Mouse (Mus musculus) T-helper 2 cell (primary cell): ENCODE measurements around the gene Ranbp1.

ENCODE experiments used
- in situ Hi-C: fragments of 300-600 bp; cut with MboI, MseI; formaldehyde crosslinking; loops from one replicate; pipeline ENCODE4 v1.15.1; 2025; ENCODE audit warnings: high pct_unique_total_duplicates

Gene Ranbp1

DNA sequence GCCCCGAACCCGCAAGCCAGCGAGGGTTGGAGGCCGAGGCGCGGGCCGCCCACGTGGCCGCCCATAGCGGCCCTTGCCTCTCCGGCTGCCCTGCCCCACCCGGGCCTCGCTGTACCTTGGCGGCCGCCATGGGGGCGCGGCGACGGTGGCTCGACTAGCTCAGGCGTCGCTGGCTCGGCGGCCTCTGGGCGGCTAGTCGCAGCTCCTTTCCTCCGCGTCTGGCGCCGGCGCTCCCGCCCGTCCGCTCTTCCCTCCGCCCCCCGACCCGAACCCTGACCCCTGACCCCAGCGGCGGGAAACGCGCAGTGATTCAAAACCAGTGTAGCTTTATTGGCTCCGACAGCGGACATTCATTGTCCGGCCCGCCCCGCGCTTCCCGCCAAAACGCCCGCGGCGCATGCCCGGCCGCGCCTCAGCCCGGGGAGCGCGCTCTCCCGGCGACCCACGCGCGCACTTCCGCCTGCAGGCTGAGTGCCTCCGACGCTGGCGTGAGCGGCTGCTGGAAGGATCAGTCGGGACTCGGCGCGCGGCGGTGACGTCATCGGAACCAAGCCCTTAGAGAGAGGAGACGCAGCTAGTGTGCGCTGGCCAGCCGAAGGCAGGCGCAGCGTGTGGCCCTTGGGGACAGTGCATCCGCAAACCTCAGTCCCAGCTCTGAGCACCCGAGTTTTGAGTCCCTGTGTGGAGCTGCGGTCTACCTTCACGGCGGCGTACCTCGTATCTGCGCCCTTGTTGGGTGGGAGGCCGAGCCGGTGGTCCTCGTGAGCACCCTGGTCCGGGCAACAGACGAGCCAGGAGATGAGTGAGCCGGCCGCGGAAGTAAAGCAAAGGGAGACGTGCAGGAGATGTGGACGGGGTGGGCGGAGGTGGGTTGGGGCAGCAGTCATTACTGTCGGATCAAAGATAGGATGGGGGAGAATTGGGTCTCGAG, at the start of gene Ranbp1, which contains the start of gene Trmt2a:
Ranbp1 (minus strand) TSS at position 300 of the 931 bp plus-strand sequence.
Trmt2a (plus strand) TSS at position 247 of the 931 bp plus-strand sequence.
- in situ Hi-C loops, result no loop called here

DNA sequence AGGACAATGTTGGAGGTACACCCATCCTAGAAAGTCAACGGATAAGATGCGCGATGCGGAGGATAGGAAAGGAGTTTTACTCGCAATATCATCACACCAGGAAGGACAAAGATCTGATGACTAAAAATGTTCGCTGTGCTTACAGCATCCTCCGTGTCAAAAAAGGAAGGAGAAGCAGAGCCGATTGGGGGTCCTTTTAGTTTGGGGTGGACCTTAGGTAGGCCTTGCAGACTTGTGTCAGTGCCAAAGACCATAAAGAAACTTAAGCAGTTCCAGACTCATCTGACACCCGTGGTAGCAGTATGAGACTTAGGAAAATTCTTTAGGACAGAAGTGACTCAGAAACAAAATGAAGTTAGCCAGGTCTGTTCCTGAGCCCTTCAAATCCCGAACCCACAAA, 41.1 kb upstream of the Ranbp1 start:
- in situ Hi-C loops, result loop anchor here (5.0 to 10.0 kb wide), 2 partner anchors 37 to 85 kb away; no protein-coding TSS in a partner anchor

DNA sequence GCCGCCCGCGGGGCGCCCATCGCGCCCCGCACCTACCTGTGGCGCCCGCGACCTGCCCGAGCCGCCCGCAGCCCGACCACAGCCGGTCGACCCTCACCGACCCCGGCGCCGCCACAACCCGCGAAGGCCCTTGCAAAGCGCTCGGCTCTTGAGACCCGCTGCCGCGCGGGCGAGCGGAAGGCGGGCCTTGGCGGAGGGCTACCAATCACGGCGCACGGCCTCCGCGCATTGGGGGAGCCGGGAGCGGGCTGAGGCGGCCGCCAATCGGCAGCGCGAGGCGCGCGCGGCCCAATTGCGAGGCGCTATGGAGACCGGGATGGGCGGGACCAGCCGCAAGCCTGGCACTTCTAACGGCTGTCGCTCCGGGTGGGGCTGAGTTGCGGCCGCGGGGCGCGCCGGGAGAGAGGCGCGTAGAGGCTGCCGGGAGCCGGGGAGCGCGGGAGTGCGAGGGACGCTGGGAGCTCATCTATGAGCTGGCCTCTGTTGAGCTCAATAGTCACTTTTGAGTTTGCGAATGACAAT, 40.6 kb upstream of the Ranbp1 start, which contains the start of gene Dgcr8:
Dgcr8 (minus strand) TSS at position 180 of the 522 bp plus-strand sequence.
- in situ Hi-C loops, result loop anchor here (5.0 kb wide), 1 partner anchor 37 kb away; no protein-coding TSS in a partner anchor

DNA sequence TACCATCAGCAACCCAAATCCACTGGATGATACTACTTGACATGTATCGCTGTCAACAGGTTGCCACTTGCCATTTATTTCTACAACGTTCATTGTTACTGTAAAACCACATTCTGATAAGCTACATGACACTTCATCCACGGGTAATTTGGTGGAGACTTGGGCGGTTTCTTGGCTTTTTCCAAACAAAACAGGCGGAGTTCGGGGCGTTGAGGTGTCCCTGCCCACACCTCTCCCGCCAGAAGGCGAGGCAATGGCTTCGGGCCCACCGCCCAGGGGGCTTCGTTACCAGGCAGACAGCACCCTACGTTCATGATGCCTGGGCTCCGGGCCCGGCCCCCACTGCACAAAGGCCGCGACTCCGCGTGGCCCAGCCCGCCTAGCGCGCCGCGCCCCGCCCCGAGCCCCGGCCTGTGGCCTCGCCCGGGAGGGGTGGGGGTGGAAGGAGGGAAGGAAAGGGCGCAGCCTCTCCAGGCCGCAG, 40.1 kb upstream of the Ranbp1 start:
- in situ Hi-C loops, result loop anchor here (5.0 kb wide), 1 partner anchor 36 kb away; no protein-coding TSS in a partner anchor

DNA sequence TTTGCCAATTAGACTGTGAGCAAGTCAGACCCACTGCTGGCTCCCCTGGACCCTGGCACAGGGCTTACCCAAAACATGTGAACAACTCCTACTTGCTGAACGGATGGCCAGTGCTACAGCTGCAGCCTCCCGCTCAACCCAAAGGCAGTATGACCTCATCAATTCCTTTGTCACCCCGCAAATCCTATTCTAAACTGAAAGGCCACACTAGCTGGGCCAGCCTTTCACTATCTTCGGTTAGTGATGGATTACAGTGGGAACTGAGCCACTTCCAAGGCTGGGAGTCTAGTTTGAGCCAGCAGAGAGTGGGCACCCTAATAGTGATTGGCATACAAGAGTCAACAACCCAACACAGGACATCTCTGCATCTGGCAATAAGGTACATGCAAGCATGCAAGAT, 39.6 kb upstream of the Ranbp1 start:
- in situ Hi-C loops, result loop anchor here (5.0 kb wide), 1 partner anchor 36 kb away; no protein-coding TSS in a partner anchor

DNA sequence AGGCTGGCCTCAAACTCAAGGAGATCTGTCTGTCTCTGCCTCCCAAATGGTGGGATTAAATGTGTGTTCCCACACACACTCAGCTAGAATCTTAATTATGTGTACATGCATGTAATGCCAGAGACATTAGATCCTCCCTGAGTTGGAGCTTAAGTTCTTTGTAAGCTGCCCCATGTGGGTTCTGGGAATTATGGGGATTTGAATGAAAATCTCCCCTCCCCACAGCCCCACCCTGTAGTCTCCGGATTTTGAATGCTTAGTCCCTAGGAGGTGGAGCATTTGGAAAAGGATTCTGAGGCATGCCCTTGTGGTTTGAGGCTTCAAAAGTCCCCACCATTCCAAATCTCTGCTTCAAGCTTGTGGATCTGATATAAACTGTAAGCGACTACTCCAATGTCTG, 26.6 kb upstream of the Ranbp1 start:
- in situ Hi-C loops, result no loop called here

DNA sequence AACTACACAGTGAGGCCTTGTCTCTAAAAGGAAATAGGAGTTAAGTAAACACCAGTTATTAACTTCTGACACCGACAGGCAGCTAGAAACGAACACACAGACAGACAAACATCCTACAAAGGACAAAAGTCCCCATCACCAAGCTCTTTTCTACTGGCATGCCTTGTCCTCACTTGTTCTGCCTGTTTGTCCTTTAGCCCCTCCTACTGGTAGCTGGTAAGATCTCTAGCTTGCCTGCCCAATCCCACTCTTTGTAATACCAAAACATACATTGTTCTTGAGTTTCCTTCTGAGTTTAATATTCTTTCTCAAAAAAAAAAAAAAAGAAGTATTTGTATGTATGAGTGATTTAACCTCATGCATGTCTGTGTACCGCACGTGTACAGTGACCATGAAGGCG, 19.6 kb upstream of the Ranbp1 start:
- in situ Hi-C loops, result loop anchor here (25.0 kb wide), 1 partner anchor 544 kb away; the partner anchor contains the start of genes Cdc45 and Ufd1

DNA sequence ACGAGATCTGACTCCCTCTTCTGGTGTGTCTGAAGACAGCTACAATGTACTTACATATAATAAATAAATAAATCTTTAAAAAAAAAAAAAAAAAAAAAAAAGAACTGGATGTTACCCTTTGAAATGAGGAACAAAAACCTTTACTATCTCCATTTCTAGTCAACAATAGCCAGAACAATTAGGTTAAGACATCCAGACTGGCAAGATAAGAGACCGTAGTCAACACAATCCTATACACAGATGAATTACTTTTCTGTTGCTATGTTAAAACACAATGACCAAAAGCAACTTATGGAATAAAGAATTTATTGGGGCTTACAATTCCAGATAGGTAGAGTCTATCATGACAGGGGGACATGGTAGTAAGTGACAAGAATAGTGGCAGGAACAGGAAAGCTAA, 16.5 kb upstream of the Ranbp1 start:
- in situ Hi-C loops, result loop anchor here (25.0 kb wide), 1 partner anchor 547 kb away; the partner anchor contains the start of genes Cdc45 and Ufd1

DNA sequence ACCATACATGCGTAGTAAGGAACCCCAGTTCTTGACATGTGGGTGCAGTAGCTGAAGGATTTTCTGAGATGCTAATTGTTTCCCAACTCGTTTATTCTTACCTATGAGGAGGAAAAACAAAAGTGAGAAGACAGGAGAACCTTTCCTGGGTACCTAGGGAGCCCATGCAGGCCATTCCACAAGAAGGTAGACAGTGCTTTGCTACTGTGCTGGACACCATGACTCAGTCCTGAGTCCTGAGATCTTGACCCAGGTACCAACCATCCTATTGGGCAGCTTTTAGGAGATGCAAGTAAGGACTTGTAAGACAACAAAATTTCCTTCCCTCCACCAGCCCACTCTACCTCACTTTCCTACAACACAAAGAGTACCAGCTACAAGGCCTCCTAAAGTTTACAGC, 9.7 kb upstream of the Ranbp1 start, which contains the start of gene Gm49776:
Gm49776 (minus strand) TSS at position 101 of the 400 bp plus-strand sequence.
- in situ Hi-C loops, result loop anchor here (25.0 kb wide), 1 partner anchor 554 kb away; the partner anchor contains the start of genes Cdc45 and Ufd1

DNA sequence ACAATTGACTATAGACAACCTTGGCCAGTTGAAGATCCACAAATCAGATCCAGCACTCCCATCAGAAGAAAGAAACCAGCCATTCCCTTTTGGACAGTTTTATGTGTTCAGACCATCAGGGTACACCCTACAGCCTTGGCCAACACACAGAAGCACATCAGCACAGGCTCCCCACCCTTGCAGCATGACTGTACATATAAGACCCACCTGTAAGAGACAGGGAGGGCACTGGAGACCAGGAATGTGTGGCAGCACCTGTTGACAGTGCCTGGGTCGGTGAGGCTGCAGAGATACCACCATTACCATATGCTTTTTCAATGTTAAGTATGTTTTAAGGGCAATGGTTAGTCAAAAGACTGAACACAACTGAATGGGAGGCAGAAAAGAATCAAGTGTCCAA, 5.3 kb upstream of the Ranbp1 start:
- in situ Hi-C loops, result loop anchor here (5.0 to 25.0 kb wide), 2 partner anchors 33 to 558 kb away; partner anchors contain the start of genes Cdc45, Dgcr8 and Ufd1

DNA sequence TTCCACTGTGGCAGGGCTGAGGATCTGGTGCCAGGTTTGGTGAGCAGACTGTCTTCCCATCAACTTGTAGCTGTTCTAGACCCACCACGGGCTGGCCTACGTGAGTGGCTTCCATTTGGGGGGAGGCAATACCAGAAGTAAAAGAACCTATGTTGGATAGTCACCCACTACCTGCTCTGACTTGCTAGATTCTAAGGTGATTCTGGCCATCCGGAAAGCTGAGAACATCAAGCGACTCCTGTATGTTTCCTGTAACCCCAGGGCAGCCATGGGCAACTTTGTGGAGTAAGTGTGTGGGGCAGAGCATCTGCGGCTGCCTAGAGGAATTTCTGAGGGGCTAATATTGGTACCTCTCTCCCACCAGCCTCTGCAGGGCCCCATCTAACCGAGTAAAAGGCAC, 4.2 kb upstream of the Ranbp1 start:
- in situ Hi-C loops, result loop anchor here (5.0 to 25.0 kb wide), 2 partner anchors 35 to 560 kb away; partner anchors contain the start of genes Cdc45, Dgcr8 and Ufd1

DNA sequence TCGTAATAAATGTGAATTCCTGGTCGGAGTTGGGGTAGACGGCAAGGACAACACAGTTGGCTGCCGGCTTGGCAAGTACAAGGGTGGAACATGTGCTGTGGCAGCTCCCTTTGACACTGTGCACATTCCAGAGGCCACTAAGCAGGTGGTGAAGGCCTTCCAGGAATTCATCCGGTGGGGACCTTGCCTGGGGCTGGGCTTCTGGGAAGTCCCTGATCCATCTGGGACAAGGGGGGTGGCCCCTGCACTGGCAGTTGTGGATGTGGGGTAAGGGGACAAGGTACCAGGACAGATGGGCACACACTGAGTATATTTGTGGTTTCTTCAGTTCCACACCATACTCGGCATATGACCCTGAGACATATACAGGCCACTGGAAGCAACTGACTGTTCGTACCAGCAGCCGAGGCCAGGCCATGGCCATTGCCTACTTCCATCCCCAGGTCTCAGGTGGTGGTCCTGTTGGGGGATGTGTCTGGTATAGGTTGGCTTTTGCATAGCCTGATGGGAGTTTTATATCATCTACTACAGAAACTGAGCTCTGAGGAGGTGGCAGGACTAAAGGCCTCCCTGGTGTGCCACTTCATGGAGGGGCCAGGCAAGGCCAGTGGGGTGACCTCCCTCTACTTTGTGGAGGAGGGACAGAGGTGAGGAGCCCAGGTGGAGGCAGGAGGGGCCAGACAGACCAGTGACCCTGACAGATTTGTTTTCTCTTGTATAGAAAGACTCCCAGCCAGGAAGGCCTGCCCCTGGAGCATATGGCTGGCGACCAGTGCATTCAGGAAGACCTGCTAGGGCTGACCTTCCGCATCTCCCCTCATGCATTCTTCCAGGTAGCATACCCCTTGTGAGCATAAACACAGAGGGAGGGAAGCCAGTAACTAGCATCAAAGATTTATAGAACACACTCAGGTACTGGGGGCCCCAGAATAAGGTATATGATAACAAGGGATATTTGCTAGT, 2.6 kb upstream of the Ranbp1 start:
- in situ Hi-C loops, result loop anchor here (5.0 to 25.0 kb wide), 2 partner anchors 36 to 561 kb away; partner anchors contain the start of genes Cdc45, Dgcr8 and Ufd1

DNA sequence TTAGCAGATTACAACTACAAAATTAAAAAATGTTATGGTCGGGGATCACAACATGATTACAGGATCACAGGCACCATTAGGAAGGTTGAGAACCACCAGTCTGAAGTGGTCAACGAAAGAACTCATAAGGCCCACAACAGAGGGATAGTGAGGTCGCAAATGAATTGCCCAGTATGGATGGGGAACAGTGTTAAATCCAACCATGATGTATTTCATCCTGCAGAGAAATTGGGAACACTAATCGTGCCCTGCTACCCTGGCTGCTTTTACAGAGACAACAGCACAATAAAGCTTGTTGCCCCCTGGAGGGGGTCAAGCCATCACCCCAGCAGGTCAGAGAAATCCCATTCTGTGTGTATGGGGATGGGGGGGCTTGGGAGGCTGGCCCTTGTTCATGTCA, 1.7 kb upstream of the Ranbp1 start:
- in situ Hi-C loops, result loop anchor here (5.0 to 25.0 kb wide), 2 partner anchors 37 to 562 kb away; partner anchors contain the start of genes Cdc45, Dgcr8 and Ufd1

DNA sequence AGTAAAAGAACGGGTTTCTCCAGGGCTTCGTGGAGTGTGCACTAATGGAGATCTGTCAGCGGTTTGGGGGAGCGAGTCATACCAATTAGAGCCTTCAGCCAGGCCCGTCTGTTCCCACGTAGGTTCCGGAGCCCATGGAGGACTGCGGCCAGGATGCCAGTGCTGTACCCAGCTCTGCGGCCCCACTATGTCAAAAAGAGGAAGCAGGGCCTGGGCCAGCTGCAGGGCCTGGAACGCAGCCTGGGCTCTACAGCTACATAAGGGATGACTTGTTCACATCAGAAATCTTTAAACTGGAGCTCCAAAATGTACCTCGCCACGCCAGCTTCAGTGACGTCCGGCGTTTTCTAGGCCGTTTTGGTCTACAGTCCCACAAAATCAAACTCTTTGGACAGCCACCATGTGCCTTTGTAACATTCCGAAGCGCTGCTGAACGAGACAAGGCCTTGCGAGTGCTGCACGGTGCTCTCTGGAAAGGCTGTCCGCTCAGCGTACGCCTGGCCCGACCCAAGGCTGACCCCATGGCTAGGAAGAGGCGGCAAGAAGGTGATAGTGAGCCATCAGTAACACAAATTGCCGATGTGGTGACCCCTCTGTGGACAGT, 934 bp upstream of the Ranbp1 start:
- in situ Hi-C loops, result no loop called here

DNA sequence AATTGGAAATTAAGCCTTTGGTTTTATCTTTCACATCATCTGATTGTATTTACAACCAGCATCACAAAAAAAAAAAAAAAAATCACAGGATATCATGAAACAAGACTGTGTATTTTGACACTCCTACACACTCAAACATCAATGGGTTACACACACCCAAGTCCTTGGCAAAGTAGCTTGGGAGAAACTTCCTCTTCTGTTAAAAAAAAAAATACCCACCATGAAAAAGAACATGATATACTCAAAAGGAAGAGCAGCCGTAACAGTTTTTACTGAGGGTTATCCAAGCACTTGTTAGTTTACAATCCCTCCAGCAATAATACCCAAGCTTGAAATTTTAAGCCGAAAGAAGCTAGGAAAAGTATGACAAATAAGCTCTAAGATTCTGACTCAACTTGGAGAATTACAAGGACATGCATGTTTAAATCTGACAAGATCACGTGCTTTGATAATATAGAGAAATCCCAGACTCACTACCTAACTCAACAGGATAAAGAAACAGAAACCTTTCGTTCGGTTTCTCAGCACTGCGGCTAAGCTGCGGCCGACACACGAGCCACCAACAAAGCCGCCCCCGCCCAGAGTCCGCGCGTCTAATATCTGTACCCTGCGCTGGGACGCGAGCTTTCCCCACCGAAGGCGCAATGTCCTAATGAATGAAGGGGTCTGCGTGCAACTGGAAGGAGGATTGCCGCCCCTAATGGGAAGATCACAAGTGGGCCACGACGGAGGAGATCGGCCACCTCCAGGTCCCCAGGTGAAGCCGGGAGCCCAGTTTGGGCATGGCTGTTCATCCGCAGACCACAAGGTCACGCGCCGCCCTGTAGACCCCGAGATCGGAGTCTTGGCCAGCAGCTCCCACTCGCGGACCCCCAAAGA, 772 bp downstream of the Ranbp1 start:
- in situ Hi-C loops, result no loop called here

DNA sequence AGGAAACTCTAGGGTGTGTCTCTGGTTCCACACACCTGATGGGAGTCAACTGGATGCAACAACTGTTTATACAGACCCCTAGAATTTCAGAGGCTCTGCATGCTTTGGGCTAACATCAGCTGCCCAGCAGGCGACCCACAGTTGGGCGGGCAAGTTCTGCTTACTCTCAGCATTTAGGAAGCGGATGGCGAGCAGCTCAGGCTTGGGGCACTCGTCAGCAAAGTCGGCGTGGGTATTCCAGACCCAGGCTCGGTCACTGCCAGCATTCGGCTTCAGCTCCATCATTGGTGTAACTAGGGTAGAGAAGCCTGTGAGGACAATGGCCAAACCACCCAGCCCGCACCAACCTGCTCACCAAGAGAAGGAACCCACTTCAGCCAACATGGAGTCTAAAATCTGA, 7.0 kb downstream of the Ranbp1 start:
- in situ Hi-C loops, result no loop called here

DNA sequence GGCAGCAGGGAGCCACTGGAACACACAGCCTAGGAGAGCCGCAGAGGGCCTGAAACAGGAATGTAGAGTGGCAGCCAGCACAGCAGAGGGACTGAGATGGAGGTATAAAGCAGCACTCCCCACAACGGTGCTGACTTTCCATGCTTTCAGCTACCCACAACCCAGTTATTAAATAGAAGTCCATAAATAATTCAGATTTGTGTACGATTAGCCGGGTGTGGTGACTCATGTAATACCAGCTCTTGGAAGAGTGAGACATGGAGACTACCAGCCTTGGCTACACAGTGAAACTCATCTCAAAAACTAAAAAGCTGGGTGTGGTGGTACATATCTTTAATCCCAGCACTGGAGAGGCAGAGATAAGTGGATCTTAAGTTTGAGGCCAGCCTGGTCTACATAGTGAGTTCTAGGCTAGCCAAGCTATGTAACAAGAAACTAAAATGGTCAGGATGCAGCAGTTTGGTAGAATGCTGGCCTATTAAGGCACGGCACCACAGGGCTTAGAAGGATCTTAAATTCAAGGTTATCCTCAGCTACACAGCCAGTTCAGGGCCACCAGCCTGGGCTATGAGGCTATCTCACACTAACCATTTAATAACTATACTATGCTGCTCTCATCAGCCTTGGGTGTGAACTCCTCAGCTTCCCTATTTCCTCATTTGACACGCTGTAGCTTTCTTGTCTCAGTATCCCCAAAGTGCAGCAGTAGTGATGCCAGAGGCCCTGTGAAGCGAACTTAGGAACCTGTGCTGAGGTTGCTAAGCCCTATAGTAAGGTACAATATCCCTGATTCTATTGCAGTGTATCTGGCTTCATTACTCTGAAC, 11.6 kb downstream of the Ranbp1 start:
- in situ Hi-C loops, result no loop called here

DNA sequence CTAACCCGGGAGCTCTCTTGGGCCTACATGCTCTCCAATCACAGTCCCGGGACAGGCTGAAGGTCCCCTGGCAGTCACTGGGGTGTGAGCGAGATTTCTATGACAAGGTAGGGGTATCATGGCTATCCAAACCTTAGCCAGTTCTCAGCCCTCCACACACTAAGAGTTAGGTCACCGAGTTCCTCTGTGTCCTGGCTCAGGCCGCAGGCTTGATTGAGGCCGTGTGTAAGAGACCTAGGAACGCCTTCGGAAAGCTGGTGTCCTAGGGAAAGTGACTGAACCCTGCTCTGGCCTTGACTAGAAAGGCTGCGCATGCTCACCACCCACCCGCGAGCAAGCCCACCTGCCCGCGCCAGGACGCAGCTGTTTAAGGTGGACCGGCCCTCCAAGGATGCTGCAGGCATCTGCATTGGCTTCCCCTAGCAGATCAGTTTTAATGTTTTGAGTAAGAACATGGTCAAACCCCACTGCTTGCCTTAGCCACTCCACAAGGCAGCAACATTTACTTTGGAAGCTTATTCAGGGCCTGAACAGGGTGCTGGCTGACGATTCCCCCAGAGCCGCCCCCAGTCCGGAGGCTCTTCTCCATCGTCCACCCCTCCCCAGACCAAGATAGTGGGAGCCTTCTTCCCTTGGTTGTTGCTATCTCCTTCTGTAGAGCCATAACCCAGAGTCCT, 13.0 kb downstream of the Ranbp1 start:
- in situ Hi-C loops, result no loop called here
